Mouse (Mus musculus) liver, postnatal 0 days (tissue): ENCODE data around the gene Bco2. TPM values are rescaled to one million over a fixed set of nuclear protein-coding genes. Genes with fewer than 3 reads are reported as not detected.

Experiments
- ATAC-seq: fragments of 200-750 bp; cut with Nextera tagmentation; 2 replicates; pipeline ENCODE4 v1.8.0; 2017; ENCODE audit warnings: mild to moderate bottlenecking, moderate library complexity
- DNase-seq: peaks from one replicate; pipeline ENCODE4 v3.0.0-alpha.2; 2016
- H3K27ac ChIP-seq: fragments of 300-500 bp; sonication (generic); 2 replicates; pipeline ENCODE4 v1.5.1; 2014; ENCODE audit warnings: antibody characterized with exemption, moderate library complexity, mild to moderate bottlenecking, low read depth
- H3K27me3 ChIP-seq: fragments of 300-500 bp; sonication (generic); 2 replicates; pipeline ENCODE4 v1.6.1; 2014; ENCODE audit warnings: low read length, control low read depth, mixed read lengths; ENCODE audit not compliant: insufficient read depth
- H3K36me3 ChIP-seq: fragments of 300-500 bp; sonication (generic); replicated peaks from 2 replicates; pipeline ENCODE4 v1.6.1; 2014; ENCODE audit warnings: mild to moderate bottlenecking, control low read depth, low read length, moderate library complexity, mixed read lengths; ENCODE audit not compliant: insufficient read depth
- H3K4me1 ChIP-seq: fragments of 300-500 bp; sonication (generic); 2 replicates; pipeline ENCODE4 v1.6.1; 2014; ENCODE audit warnings: antibody characterized with exemption, mild to moderate bottlenecking, control low read depth; ENCODE audit not compliant: insufficient read depth
- H3K4me2 ChIP-seq: fragments of 300-500 bp; sonication (generic); 2 replicates; pipeline ENCODE4 v1.6.1; 2014; ENCODE audit warnings: low read depth, mild to moderate bottlenecking, low read length, moderate library complexity, mixed read lengths
- H3K4me3 ChIP-seq: fragments of 300-500 bp; sonication (generic); 2 replicates; pipeline ENCODE4 v1.5.1; 2014; ENCODE audit warnings: low read depth, low read length
- H3K9ac ChIP-seq: fragments of 300-500 bp; sonication (generic); replicated peaks from 2 replicates; pipeline ENCODE4 v1.6.1; 2014; ENCODE audit warnings: mild to moderate bottlenecking, moderate library complexity
- H3K9me3 ChIP-seq: fragments of 300-500 bp; sonication (generic); 2 replicates; pipeline ENCODE4 v1.6.1; 2016; ENCODE audit warnings: mild to moderate bottlenecking, control low read depth, low read length, mixed read lengths
- CTCF ChIP-seq: sonication (generic); IDR thresholded peaks from 2 replicates; pipeline ENCODE4 v1.5.1; 2016; ENCODE audit warnings: antibody characterized with exemption, low read depth
- EP300 ChIP-seq: IDR thresholded peaks from 2 replicates; pipeline ENCODE4 v1.6.1; 2016; ENCODE audit warnings: antibody characterized with exemption, low read depth, mild to moderate bottlenecking
- WGBS: fragments of 180-500 bp; shearing (Covaris S2); extraction: QIAGEN DNeasy Blood & Tissue Kit; methylation state at CpG from one replicate; pipeline ENCODE4 v1.1.7; 2014; ENCODE audit not compliant: insufficient replicate concordance; 5-methylcytosine and 5-hydroxymethylcytosine counted together
- polyA plus RNA-seq: library from polyadenylated mRNA; unstranded; fragments of >200 nt; fragmentation: Nextera tagmentation; extraction: Ambion mirVana; gene quantifications from 2 replicates; pipeline ENCODE4 v1.2.1, GENCODE M21; 2015

The Bco2 gene
- polyA plus RNA-seq, 1 experiment from 2014 or later, result 1.1 TPM

DNA sequence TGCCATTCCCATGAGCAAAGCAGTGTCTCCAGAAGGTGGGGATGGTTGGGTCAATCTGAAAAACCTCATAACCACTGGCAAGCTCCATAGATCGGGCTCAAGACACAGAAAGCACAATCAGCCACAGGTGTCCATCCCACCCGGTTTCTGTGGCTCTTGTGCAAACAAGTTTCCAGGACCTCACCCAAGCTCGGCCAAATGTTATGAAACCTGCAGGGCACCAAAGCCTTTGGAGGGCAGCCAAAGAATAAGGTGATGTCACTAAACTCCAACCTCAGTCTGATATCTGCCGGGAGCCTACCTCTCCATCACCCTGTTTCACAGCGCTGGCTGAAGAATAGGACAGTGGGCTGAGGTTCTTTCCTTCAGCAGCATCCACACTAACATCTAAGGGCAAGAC, 19.1 kb downstream of the Bco2 start:
- 45% methylated on average over 5 of the region's 5 CpGs for WGBS
- peaks cover 5% of the 10 kb centered on the region; the same call in 1 of the 2 replicates for H3K4me1 ChIP-seq
- TF ChIP-seq EP300, result no peak
- no peak for TF ChIP-seq CTCF
- no peaks in the 10 kb centered on the region for H3K36me3 ChIP-seq
- H3K4me2 ChIP-seq, result no peak overlapping the region
- ATAC-seq, result peak; percentile 75
- no peak overlapping the region for H3K4me3 ChIP-seq
- no peaks in the 10 kb centered on the region for H3K9me3 ChIP-seq
- peak; percentile 64 for DNase-seq
- H3K27ac ChIP-seq, result no peak overlapping the region
- no peaks in the 10 kb centered on the region for H3K27me3 ChIP-seq
- no peak overlapping the region for H3K9ac ChIP-seq

DNA sequence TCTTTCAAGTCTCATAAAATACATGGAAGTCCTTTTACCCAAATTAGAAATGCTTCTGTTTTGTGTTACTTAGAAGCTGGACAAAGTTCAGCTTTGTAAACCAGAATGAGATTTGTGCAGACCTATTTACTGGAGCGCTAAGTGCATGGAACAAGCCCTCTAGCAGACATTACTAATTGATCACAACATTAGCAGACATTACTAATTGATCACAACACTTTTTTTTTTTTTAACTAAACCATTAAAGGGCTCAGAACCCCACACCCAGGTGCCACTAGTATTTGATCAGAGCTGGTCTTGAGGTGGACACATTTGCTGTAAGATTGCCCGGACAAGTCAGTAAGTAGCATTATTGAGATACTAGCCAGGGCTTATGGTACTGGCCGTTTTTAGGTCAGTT, 21.2 kb downstream of the Bco2 start:
- Histone ChIP-seq H3K4me3 (no peak overlapping the region), H3K4me2 (peak overlapping the region; percentile 55), H3K27me3 (no peaks in the 10 kb centered on the region), H3K9ac (no peak overlapping the region), H3K4me1 (peaks cover 5% of the 10 kb centered on the region; the same call in 1 of the 2 replicates), H3K27ac (peak overlapping the region; percentile 69), H3K9me3 (no peaks in the 10 kb centered on the region), H3K36me3 (no peaks in the 10 kb centered on the region)
- 60% methylated on average over 3 of the region's 3 CpGs for WGBS
- DNase-seq (no peak), ATAC-seq (peak; percentile 31; the same call in 1 of the 2 replicates)
- no peak for TF ChIP-seq EP300
- no peak for TF ChIP-seq CTCF

DNA sequence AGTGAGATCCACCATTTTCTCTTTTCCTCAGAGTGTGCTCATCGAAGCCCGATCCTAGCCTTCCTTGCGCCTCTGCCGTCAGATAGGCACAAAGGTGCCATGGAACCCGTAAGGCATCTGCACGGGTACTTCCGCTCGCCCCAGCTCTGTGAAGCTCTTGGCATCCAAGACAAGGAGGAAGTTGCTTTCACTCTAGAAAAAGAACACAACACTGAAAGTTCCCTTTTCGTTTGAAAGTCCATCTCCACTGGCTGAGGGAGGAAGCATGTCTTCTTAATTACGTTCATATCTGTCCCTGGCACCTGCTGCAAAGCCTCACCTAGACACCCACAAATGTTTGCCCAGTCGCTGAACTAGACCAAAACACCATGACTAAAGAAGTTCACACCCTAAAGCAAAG, 21.7 kb downstream of the Bco2 start:
- 36% methylated on average over 11 of the region's 11 CpGs for WGBS

GRCm38 (mm10) chr9:50530890-50531289, 24.1 kb downstream of the Bco2 start:
- Histone ChIP-seq H3K4me1 (peaks cover 12% of the 10 kb centered on the region; the same call in 1 of the 2 replicates), H3K9ac (no peak overlapping the region), H3K9me3 (no peaks in the 10 kb centered on the region), H3K4me3 (no peak overlapping the region), H3K27ac (no peak overlapping the region), H3K36me3 (no peaks in the 10 kb centered on the region), H3K4me2 (no peak overlapping the region), H3K27me3 (no peaks in the 10 kb centered on the region)
- DNase-seq, result no peak
- 24% methylated on average over 2 of the region's 2 CpGs for WGBS
- TF ChIP-seq CTCF, result peak; percentile 60
- TF ChIP-seq EP300, result no peak
- ATAC-seq, result no peak

More for the DNA sequence above, 21.7 kb downstream of the Bco2 start:
- Histone ChIP-seq H3K4me3 (0 out of 2 replicates have a peak overlapping the region, but pooled peaks have one; percentile 2), H3K27ac (peak overlapping the region; percentile 69), H3K9me3 (no peaks in the 10 kb centered on the region), H3K4me1 (peaks cover 5% of the 10 kb centered on the region; the same call in 1 of the 2 replicates), H3K9ac (no peak overlapping the region), H3K36me3 (no peaks in the 10 kb centered on the region), H3K4me2 (peak overlapping the region; percentile 55), H3K27me3 (no peaks in the 10 kb centered on the region)
- TF ChIP-seq EP300 (no peak), CTCF (no peak)
- peak; percentile 16; the same call in 1 of the 2 replicates for ATAC-seq
- peak; percentile 44 for DNase-seq

DNA sequence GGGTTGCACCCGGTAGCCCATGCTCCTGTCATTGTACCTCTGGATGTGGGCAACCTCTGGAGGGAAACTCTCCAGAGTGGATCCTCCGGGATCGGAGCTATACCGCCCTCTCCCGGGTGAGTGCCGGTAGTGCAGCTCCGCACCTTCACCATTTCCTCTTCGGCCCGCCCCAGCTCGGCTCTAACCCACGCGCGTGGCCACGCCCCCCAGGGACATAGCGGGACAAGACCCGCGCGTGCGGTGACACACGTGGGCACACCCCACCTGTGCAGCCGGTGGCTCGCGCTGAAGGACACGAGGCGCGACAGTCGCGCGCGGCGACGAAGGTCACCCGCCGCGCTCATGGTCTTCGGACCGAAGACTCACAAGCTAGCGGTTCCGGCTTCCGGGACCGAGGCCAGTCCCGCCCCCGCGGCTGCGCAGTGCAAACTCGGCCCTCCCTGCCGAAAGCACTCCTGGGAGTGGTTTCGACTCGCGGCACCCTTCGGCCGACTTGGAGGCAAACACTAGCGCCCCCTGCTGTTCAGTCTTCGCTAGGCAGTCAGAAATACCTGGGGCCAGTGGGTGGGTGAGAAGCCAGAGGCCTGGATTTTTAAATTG, 26.6 kb downstream of the Bco2 start, which contains the start of gene Pts:
Pts (minus strand) TSS at position 432 of the 600 bp plus-strand sequence.
- peaks cover 11% of the 10 kb centered on the region; the same call in 1 of the 2 replicates for H3K4me1 ChIP-seq
- TF ChIP-seq EP300 (no peak), CTCF (peak; percentile 94)
- H3K36me3 ChIP-seq, result peaks cover 11% of the 10 kb centered on the region; the same call in 1 of the 2 replicates
- peak within 1 kb of the TSS; percentile 71 for H3K9ac ChIP-seq
- H3K4me2 ChIP-seq, result peak within 1 kb of the TSS; percentile 90
- H3K4me3 ChIP-seq, result peak within 1 kb of the TSS; percentile 70
- ATAC-seq (peak; percentile 99), DNase-seq (peak; percentile 99)
- H3K9me3 ChIP-seq, result no peaks in the 10 kb centered on the region
- WGBS, result 1% methylated on average over 54 of the region's 54 CpGs
- H3K27ac ChIP-seq, result peak within 1 kb of the TSS; percentile 76
- H3K27me3 ChIP-seq, result no peaks in the 10 kb centered on the region

- no peak for DNase-seq
- Histone ChIP-seq H3K27ac (peak overlapping the region; percentile 76; the same call in 1 of the 2 replicates), H3K4me1 (peaks cover 7% of the 10 kb centered on the region; the same call in 1 of the 2 replicates), H3K9ac (peak overlapping the region; percentile 71), H3K4me2 (peak overlapping the region; percentile 90), H3K27me3 (no peaks in the 10 kb centered on the region), H3K36me3 (peaks cover 11% of the 10 kb centered on the region; the same call in 1 of the 2 replicates), H3K4me3 (peak overlapping the region; percentile 70), H3K9me3 (no peaks in the 10 kb centered on the region)
- peak; percentile 20 for ATAC-seq
- no peak for TF ChIP-seq EP300
- TF ChIP-seq CTCF, result no peak
- WGBS, result 27% methylated on average over 7 of the region's 7 CpGs
Measured at GRCm38 (mm10) chr9:50527860-50528259, 27.1 kb downstream of the Bco2 start.
